Mouse (Mus musculus) left cerebral cortex, adult 18-20 months (tissue): ENCODE results near the gene Dlg2. TPM values are rescaled to one million over a fixed set of nuclear protein-coding genes. Genes with fewer than 3 reads are reported as not detected.

ENCODE experiments used
- DNase-seq, 2 experiments: peaks; one replicate each; pipeline ENCODE4 v3.0.0; 2021 to 2022; ENCODE audit warnings: low spot score in 2 of 2, mixed read lengths in 1 of 2
- long read RNA-seq, 2 experiments: library from polyadenylated mRNA; stranded (forward); transcript quantifications; one replicate each; pipeline ENCODE4 v2.0.0; 2021
- total RNA-seq, 2 experiments: library from RNA; stranded (reverse); gene quantifications; 2 replicates each; pipeline ENCODE4 v1.2.3; 2021

Gene Dlg2
- total RNA-seq = 100 to 1,000 TPM; 256 to 276 TPM
- long read RNA-seq, experiment 1, partial matches to known transcripts = 2 of 20 reads
- long read RNA-seq, experiment 1, other reads (novel, unspliced or antisense) = 15 of 20 reads
- long read RNA-seq, experiment 2, partial matches to known transcripts = 1 of 10 reads
- long read RNA-seq, experiment 2, other reads (novel, unspliced or antisense) = 6 of 10 reads

DNA sequence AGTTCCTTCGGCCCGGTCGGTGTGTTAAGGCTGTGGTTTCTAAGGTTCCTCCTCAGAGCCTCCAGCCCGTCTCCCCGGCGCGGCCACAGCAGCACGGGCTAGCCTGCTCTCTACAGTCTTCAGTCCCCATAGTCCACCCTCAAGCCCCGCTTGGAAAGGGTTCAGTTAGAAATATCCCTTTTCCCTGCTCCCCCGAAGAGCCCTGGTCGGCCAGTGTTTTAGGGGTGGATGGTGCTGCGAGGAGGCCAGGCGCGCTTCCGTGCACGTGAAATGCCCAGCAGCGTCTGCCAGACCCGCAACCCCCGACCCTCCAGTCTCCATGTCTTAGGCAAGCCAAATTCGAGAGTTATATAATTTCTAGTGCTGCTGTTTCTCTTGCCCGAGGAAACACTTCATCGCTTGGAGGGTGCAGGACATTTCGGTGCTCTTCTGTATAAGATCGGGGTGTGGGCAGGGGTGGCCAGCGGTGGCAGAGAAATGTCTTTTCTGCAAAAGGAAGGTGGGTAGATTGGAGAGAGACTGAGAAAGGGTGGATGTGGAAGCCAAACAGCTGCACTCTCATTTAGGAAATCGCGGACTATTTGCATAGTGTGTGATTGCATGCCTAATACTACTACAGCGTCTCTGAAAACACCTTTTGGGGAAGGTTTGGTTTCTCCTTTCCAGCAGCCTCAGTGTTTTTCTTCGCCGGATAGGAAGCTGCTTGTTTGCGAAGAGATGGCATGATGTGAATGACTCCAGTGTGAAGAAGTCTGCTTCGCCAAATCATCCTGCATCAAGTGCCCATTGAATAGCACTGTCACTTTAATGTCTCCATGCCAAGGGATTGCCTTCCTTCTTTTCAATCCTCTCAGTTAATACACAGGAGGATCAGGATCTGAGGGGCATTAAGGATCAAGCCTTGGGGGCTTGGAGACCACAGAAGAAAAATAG is at the start of gene Dlg2:
Gene Dlg2, plus strand, starts transcription at position 360 of the 933 bp plus-strand sequence.
- DNase-seq = peak; percentile 35 to 61

GRCm38 (mm10) chr7:90427006-90427405 is 49.5 kb upstream of the Dlg2 start:
- DNase-seq = no peak

DNA sequence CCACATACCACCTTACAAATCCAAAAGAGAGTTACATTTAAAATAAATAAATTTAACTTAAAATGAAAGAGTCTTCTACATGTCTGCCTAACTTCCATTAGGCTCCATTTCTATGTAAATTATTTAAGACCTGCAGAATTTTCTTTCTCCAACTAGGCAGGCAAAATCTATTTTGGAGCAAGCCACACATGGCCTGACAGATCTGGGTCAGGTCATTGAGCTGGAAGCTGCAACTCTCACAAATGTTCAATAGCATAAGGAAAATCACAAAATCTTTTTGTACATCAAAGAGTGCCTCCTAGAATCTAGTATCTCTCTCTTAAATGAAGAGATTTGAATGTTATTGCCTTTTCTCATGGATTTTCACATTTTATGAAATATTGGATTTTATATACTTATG is 44.3 kb upstream of the Dlg2 start:
- DNase-seq = no peak

DNA sequence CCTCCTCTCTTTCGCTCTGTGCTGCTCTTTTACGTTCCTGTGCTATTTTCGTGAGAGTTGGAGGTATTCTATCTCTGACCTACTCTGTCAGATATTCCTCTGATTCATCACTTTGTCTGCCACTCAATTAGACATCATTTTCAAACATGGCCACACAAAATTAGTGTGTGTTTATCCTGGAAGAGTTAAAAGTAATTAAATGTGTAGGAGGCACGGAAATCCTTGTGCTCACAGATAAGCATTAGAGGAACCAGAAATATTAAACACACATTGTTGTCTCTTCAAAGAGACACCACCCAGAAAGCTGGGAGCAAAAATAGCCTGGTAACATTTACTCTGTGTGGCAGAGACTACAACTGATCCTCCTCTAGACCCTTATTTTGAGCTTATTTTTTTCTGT is 36.4 kb upstream of the Dlg2 start:
- DNase-seq = no peak

DNA sequence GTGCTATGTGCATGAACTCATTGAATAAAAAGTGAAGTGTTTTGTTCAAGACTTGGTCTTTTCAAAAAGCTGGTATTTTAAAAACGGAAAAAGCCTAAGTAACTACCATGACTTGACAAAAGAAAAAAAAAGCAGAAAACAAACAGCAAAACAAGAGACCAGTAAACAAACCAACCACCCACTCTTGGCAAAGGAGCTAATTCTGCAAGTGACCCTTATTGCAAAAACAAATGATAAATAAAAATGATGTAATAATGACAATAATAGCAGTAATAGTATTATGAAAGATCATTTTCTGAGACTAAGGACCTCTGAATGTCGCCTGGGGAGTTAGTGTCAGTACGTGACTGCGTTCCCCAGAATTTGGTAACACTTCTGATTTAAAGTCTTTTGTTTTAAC is 34.4 kb upstream of the Dlg2 start:
- no peak for DNase-seq

- peak; percentile 92 to 96 for DNase-seq
Measured at GRCm38 (mm10) chr7:90442518-90443080, 33.9 kb upstream of the Dlg2 start, which contains the start of gene Crebzf. Crebzf (plus strand) TSS chr7:90442729.

DNA sequence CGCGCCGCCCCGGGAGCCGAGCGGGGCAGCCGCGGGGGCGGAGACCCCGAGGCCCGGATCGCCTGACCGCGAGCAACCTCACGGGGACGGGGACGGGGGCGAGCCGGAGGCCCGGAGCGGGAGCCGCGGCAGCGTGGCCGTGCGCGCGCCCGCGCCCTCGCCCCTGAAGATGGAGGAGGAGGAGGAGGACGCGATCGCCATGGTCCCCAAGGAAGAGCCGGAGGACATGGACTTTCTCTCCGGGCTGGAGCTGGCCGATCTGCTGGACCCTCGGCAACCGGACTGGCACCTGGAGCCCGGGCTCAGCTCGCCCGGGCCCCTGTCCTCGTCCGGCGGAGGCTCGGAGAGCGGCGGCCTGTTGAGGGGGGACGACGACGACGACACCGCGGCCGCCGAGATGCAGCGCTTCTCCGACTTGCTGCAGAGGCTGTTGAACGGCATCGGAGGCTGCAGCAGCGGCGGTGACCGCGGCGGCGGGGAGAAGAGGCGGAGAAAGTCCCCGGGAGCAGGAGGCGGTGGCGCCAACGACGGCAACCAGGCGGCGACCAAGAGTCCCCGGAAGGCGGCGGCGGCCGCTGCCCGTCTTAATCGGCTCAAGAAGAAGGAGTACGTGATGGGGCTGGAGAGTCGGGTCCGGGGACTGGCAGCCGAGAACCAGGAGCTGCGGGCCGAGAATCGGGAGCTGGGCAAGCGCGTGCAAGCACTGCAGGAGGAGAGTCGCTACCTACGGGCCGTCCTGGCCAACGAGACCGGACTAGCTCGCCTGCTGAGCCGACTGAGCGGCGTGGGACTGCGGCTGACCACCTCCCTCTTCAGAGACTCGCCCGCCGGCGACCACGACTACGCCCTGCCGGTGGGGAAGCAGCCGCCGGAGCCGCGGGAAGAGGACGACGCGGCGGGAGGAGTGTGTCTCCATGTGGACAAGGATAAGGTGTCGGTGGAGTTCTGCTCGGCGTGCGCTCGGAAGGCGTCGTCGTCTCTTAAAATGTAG is 33.1 kb upstream of the Dlg2 start:
- DNase-seq = peak; percentile 60 to 72

DNA sequence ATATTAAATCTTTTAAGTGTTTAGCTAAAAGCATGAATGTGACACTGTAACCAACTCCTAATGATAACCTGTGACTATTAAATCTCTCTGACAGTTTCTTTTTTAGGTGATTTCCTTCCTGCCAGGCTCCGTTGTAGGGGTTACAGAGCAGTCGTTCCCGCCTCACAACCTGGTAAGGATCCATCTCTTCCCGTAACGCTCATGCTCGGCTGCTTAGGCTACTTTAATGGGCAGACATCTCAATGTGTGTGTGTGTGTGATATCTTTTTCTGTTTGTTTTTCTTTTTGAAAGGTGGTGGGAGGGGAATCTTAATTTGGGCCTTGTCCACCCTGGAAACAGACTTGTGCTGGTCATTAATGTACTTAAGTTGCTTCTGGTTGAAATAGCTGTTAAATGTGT is 32.3 kb upstream of the Dlg2 start:
- DNase-seq = no peak

- no peak for DNase-seq
Measured at GRCm38 (mm10) chr7:90456149-90456844, 20.2 kb upstream of the Dlg2 start.

DNA sequence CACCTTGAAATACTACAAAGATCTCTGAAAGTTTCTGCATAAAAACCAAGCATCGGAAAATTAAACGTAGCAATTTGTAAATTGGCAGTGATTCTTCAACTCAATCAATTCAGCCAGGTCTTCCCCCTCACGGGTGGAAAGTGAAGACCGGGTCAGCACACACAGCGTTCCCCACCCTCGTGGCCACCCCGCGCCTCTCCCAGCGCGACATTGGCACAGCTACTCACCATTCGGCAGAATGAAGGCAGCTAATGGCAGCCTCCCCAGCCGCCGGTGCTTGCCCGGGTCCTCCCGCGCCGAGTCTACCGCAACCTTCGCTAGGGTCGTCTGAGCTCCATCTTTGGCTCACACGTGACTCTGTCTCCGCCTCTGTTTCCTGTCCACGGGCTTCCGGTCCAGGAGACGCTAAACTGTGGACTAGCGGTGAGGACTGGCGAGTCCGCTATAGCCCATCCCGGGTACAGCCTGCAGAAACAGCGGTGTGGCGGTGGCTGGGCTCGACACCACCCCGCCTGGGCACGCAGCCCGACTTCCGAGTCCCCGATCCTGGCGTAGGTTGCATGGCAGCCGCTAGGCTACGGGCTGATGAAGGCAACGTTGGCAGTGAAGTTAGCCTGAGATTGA is 19.5 kb upstream of the Dlg2 start, which contains the start of gene Tmem126a:
Gene Tmem126a, minus strand, starts transcription at position 385 of the 624 bp plus-strand sequence.
- peak; percentile 76 to 87 for DNase-seq

- DNase-seq = no peak
Measured at GRCm38 (mm10) chr7:90457517-90457916, 19.0 kb upstream of the Dlg2 start.

- DNase-seq = no peak
Measured at GRCm38 (mm10) chr7:90460330-90460729, 16.1 kb upstream of the Dlg2 start.

- no peak for DNase-seq
Measured at GRCm38 (mm10) chr7:90460930-90461329, 15.5 kb upstream of the Dlg2 start.

DNA sequence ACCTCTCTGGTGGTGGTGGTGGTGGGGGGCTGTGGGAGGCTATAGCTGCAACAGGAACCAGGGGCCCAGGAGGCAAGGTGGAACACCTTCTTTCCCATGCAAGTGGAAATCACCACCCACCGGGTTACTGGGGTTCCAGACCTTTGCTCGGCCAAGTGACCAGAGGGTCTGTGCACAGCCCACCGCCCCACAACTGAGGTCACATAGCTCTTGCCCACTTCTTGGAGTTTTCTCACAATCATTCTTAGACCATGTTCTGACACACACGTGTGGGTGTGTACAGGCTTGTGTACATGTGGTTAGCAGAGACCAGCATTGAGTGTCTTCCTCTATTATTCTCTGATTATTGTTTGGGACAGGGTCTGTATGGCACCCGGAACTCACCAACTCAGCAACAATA is 15.0 kb upstream of the Dlg2 start:
- no peak for DNase-seq

DNA sequence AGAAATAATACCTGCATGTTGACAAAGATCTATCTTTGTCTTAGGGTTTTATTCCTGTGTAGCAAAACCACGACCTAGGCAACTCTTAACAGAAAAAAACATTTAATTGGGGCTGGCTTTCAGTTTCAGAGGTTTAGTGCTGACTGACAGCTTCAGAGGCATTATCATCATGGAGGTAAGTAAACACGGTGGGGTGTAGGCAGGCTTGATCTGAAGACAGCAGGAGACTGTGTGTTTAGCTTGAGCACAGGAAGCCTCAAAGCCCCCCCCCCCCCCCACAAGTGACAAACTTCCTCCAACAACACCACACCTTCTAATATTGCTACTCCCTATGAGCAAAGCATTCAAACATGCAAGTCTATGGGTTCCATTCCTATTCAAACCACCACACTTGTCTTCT is 3.0 kb upstream of the Dlg2 start:
- DNase-seq = no peak

DNA sequence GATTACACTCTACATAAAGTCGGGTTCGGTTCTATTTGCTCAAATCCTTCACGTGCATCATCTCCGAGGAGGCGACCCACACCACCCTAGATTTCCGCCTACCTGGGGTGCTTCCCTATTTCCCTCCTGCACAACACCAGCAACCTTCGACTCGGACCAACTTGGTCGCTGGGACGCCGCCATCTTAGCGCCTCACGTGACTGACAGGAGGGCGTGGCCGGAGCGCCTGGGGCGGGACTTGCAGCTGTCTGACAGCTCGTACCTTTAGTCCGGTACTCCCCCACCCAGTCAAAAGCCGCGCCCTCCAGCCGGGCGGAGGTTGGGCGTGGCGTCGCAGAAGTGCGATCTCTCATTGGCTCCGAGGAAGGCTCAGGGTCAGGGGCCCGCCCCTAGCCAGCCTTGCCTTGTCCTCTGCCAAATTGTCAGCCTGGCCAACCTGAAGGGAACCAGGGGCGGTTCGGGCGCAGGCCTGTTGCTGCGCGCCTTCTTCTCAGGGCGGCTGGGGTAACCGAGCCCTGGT is 619 bp upstream of the Dlg2 start, which contains the start of gene Tmem126b:
Gene Tmem126b, minus strand, starts transcription at position 209 of the 520 bp plus-strand sequence.
- DNase-seq = peak; percentile 98 to 100

DNA sequence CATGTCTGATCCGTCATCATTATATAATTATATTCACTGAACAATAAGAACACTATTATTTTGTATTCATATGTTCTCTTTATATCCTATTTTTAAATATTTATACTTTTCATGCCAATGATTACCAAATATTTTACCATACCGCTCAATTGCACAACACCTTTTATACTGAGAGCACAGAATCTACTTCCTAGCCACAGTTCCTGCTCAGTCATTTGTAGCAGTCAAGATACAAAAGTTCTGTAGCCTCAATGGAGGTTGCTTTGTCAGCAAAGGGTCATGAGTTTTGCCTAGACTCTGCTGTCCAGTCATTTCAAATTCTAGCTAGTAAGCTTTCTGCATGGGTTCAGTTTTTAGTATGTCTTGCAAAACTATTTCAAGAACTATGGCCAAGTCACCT is 6.1 kb downstream of the Dlg2 start:
- DNase-seq = no peak

GRCm38 (mm10) chr7:90508124-90508523 is 31.7 kb downstream of the Dlg2 start:
- no peak for DNase-seq

GRCm38 (mm10) chr7:90512293-90512692 is 35.8 kb downstream of the Dlg2 start:
- DNase-seq = no peak
